Mouse (Mus musculus) T-helper 2 cell (primary cell): ENCODE data around the gene Npas3.

Experiments
- in situ Hi-C: fragments of 300-600 bp; cut with MboI, MseI; formaldehyde crosslinking; loops from one replicate; pipeline ENCODE4 v1.15.1; 2025; ENCODE audit warnings: high pct_unique_total_duplicates

Gene Npas3

DNA sequence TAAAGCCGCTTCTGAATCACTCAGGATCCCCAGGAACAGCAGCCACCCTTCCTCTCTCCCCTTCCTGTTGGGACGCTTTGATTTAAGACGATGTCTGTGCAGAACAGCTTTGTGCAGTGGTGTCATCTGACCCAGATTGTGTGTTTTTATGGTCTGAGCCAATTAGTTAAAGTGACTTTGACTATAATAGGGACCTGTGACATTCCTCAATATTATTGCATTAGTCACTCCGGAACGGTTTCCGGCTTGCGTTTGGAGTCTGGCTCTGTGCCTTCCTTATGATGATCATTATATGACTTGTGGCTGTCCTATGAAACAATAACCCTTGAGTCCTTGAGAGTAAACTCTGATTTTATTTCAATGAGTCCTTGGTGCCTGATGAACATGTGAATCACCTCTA, 735.5 kb downstream of the Npas3 start:
- in situ Hi-C loops, result no loop called here

DNA sequence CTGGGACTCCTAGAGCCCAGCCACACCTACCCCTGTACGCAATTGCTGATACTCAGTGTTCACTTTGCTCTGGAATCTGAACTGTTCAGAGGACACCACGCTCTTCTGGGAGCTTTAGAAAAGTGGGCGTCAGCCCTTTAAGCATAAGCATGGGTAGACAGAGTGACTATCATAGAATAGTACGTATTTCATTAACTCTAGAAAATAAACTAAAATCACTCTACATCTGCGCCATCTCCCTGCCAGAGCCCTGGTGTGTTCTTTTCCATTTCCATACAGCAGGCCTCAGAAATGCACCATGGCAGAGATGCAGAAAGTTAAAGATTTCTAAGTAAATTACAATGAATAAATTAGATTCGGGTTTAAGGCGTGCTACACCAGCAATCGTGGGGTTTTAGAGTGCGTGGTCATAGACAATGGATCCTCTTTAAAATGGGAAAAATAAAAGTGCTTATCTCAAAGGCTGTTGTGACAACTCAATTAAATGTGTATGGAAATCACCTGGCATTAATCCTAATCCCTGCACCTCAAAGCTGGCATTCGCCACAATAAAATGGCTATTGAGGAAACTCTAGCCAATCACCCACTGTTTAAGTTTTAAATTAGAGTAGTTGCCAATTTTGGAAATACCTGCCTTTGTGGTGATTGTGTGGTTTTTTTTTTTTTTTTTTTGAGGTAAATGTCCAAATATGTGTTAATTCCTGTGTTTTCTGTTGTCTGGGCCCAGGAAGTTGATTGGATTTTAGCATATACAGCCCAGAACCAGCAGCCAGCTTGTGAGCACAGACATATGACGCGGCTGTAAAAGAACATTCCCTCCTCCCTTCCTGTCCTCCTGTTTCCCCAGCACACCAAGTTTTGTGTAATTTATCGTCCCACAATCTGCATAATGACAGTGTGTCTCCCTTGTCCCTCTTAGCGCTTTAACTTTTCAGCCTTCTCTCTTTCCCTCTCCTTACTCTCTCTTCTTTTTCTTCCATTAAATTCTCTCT, 737.7 kb downstream of the Npas3 start:
- in situ Hi-C loops, result no loop called here

DNA sequence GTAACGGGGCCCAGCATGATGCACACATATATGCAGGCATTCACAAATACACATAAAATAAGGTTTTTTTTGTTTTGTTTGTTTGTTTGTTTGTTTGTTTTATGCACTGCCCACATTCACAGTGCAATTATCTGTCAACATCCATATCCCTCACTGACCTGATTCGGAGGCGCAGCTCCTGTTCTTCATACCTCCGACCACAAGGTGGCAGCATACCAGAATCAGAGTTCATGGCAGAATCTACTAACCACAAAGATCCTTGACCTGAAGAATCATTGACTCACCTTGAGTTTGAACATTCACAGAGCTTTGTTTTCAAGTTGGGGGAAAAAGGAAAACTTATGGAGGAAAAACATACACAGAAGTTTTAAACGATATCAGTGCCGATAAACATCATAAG, 743.9 kb downstream of the Npas3 start:
- in situ Hi-C loops, result no loop called here

DNA sequence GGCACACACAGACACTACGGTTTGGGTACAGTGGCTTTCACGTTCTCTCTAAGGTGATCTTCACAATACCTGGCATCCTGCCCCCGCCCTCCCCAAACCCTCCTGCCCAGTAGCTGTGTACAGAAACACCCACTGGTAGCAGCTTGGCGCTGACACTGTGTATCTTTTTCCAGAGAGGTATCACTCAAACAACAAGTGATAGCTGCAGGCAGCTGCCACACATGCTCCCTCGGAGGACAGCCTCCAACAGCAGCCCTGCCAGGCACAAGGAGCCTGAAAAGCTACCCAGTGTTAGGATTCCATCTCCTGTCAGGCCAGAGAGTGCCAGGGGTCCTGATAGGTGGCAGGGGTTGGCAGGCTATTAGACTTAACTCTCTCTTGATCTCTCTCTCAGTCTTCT, 747.2 kb downstream of the Npas3 start:
- in situ Hi-C loops, result no loop called here

DNA sequence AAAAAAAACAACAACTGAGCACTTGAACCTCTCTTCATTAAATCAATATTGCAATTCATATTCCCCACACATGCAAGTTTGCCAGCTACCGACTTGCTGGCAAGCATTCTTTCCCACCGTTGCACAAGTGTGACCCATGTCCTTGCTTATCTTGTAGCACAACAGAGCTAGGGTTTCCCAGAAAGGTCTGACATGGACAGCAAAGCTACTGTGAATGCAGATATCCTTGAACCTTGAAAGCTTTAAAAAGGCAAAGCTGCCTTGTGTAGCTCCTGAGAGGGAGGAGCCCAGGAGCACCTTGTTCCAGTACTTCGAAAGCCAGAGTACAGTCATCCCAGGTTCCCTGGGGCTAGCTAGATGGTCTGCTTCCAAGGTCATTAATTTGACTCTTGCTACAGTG, 748.7 kb downstream of the Npas3 start:
- in situ Hi-C loops, result no loop called here

DNA sequence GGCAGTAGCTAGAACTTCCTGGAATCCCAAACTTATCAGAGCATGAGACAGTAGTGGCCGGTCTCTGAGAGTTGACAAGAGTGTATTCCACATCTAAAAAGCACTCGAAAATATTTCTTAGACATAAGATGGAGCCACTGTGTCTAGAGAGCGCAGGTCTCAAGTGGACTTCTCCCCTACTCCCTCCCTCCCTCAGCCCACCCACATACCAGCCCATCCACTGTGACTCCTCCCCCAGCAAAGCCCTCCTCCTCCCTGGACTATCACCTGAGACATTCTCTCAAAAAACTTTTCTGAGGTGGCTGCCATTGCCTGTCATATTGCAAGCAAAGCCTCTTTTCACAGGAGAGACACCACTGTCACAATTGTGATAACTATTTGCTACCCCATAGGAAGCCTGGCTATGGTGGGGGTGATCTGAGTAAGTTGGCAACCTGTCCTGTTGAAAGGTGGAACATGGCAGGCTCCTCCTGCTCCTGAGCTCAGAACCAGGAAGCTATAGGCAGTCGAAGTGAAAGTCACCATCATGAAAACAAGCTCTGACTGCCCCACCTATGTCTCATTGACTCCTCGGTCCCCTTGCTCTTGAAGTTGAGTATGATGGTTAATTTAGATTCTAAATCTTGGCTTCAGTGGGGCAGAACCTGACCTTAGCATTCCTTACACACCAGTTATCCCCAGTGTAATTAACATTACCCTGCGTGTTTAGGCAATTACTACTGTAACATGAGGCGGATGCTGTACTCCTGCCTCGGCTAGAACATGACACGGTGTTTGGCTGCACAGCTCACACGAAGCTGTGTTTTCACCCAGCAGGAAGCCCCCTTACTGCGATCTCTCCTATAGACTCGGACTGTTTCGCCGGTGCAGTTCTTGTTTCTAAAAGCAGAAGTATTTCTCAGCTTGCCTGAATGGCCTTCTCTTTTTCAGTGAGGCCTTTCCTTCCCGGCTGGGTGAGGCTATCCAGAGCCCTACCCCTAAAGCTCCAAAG, 751.5 kb downstream of the Npas3 start:
- in situ Hi-C loops, result no loop called here

DNA sequence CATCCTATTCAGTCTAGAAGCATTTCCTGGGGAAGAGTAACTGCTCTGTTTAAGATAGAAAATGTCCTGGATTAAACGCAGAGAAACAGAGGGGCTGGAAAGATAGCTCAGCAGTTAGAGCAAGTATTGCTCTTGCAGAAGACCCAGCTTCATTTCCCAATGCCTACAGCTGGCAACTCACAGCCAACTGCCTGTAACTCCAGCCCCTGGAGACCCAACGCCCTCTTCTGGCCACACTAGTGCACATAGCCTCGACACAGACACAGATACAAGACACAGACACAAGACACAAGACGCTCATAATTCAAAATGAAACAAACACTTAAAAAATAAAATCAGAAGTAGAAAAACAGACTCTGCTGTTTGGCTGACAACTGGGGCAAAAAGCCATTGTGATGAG, 754.0 kb downstream of the Npas3 start:
- in situ Hi-C loops, result no loop called here

DNA sequence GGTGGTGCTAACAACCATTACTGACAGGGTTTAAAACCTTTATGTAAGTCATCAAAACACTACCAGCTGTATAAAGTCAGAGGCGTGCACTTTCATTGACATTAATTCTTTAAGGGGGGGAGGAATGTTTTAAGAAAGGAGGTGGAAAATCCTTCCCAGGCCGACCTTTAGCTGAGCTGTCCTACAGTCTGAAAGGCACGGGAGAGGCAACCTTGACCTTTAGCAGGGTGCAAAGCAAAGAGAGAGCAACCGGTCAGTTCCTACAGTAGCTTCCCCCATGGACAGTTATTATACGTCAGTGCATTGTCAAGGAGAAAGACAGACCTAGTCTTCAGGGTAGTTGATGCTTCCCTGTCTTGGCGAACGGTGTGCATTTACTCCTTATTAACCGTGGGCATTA, 756.1 kb downstream of the Npas3 start:
- in situ Hi-C loops, result no loop called here

DNA sequence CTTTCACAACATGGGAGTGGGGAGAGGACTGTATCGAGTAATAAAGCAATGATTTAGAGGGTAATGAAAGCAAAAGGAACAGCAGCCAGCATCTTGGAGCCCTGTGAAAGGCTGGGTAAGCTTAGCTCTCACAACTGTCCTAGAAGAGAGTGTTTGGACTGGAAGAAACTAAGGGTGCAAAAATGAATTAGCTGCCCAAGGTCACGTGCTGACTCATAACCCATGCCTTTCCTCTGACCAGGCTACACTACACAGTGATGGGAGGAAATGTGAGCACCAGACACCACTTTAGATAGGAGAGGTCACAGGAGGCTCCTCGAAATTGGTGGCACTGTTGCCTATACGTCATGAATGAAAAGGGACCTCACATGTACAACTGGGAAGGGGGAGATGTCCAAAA, 757.1 kb downstream of the Npas3 start:
- in situ Hi-C loops, result no loop called here

DNA sequence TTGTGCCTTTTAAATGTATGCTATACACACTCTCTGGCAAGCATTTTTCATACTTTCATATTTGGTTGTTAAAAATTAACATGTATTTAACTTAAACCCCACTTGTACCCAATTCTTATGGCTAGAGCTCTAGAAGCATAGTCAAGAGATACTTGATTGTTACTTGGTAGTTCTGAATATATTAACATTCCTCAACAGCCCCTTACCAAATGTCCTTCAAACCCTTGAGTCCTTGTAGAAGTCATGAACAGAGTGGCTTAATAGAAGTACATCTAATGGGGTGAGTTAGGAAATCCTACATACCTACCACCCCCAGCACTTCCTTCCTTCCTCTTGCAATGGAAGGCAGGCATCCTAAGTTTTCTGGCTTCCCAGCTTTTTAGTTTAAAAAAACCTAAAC, 766.8 kb downstream of the Npas3 start:
- in situ Hi-C loops, result no loop called here

DNA sequence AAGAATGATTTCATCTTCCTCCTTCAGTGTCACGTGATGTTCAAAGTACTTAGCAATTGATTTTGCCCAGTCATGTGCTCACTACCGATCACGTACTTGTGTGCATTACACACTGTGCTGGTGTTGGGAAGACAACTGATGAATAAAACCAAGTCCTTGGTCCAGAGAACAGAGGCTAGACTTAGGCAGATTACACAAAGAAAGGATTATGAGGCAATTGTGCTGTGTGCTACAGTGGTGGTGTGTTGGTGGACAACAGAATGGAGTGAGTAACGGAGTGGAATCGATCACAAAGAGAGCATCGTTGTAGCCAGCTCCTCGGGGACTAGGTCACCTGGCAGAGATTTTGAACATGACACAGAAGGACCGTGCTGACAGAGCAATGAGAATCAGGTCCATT, 769.5 kb downstream of the Npas3 start:
- in situ Hi-C loops, result no loop called here

DNA sequence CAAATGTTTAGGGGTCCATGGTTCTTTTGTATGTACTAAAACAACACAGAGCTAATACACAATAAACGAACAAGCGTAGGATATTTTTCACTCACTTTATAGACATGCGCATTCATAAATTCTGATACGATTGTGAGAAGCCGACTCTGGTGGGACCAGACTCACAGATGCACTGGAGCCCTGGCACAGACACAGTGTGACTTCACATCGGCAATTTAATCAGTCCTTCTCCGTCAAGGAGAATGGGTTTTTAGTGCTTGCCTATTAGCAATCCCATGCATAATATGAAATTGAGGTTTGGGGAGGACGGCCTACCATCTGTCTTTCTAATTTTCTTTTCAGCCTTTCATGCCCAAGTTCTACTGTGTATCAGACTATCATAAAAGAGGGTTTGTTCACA, 771.5 kb downstream of the Npas3 start:
- in situ Hi-C loops, result no loop called here

DNA sequence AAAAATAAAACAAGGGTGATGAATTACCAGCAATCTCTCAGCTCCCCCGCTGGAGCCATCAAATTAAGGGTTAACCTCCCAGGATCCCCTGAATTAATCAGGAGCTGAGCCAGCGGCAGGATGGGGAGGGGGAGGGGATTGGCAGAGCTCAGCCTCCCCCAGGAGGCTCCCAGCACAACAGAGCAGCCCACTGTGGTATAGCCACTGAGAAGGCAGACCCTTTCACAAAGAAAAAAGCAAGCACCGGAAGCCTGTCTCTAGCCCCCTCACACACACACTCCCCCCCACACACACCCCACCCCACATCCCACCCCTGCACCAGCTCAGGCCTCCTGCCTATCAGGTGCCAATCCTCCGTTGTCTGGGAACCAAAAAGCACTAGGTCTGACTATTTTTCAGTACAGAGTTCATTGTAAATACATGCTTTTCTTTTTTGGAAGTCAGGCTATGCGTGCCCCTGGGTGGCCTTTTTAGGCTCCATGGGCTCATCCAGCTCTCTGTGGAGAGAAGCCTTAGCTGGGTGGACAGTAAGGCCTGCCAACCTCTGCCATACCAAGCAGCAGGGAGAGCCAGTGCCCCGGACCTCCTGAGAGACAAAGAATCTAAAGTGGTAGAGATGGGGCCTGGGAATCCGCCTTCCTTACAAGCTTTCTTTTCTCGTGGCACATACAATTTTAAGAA, 786.3 kb downstream of the Npas3 start:
- in situ Hi-C loops, result no loop called here

DNA sequence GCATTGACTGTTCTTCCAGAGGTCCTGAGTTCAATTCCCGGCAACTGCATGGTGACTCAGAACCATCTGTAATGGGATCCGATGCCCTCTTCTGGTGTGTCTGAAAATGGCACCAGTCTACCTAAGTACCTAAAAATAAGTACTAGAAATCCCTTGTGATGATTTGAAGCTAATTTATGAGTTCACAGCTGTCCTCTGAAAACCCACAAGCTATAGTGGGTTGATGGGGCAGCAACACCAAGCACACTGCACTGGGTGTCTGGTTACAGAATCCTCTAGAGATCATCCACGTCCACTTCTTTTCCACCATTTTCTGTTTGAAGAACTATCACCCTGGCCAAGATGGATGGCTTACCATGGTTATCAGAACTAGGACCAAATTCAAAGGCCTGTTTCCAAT, 789.1 kb downstream of the Npas3 start:
- in situ Hi-C loops, result no loop called here

DNA sequence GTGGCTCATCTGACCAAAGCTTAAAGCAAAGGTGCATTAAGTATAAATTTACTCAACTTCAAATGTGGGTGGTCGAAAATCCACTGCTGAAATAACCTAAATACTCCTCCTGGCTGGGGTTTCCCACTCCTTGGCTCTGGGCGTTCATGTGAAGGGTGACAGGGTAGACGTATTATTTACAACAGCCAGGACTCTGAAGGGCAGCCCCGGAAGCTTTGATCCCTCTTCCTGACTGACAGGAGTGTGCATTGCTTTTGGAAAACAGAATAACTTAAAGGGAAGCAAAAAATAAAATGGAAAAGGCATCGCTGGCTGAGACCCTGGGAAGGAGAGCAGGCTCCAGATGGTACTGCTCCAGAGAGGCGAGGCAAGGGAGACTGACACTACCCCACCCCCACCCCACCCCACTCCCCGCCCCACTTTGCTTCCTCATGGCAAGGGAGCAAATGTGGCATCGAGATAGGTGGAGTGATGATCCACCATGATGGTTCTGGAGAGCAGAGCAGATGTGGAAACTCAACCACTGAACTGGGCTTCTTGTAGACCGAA, 794.6 kb downstream of the Npas3 start:
- in situ Hi-C loops, result no loop called here

DNA sequence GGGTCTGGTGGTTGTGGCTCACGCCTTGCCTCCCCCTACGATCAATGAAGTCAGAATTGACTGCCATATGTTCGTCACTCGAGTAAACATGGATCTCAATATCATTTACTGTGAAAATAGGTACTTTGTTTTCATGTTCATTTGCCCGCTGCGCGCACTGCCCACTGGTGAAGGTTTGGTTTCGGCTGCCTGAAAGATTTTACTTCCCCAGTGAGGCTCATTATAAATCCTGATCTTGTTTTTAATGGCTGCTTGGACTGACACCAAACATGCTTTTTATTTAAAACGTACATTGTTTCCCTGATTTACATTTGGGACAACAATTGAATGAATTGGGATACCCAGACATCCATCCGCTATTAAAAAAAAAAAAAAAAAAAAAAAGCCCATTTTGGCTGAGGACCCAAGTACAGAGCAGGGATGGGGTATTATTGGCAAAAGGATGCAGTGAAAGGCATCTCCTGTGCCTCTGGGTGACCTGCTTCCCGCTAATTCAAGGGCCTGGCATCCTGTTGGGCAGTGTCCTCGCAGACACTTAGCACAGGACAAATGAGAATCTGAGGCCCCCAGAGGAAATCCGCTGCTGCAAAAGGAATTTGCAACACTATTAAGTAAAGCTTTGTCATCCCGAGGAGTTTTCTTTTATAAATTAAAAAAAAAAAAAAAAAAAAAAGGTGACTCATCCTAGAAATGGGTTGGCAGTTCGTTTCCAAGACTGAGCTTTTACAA, 796.3 kb downstream of the Npas3 start:
- in situ Hi-C loops, result no loop called here

DNA sequence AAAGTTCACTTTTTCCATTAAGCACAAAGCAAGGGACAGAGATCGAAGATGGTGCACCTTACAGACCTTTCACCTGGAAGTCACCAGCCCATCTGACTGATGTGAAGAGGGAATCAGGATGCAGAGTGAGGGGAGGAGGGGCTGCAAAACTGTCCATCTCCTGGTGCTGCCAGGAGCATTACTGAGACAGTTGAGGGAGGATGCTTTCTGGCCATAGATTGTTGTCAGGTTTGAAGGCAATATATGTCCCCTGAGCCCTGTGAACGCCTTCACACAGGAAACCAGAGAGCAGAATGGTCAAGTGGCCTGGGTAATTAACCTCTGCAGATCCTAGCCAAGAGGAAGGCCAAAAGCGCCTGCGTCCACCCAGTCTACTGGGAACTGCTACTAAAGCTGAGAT, 796.9 kb downstream of the Npas3 start:
- in situ Hi-C loops, result no loop called here

DNA sequence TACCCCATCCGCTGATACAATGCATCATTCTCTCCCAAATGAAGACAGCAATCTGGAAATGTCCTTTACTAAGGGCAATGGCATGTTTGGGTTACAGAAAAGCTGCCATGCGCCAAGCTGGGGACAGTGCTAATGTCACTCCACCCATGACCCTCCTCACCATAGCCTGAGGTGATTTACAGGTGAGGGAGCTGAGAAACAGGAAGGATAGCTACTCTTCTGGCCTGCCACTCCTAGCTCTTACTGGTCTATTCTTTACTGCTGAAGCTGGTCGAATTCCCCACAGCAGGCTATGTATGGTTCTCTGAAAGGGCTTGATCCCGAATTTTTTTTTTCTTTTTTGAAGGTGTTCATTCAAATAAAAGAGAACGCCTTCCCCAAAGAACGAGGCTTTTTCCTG, 798.3 kb downstream of the Npas3 start:
- in situ Hi-C loops, result no loop called here

DNA sequence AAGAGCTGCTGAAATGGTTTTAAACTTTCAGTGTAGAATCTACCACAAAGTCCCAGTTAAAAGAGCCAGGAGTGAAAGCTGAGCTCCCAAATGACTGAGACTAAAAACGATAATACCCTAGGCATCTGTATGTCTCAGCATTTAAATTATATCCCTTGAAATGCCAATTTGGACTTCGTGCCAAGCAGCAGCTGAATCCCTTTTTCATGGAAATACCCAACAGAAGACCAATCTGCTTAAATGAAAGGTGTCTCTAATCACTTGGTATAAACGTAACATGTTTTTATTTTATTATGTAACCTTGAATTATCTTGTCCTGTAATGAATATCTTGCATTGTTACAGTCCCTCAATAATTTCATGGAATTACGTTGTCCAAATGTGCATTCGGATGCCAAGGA, 799.6 kb downstream of the Npas3 start:
- in situ Hi-C loops, result no loop called here

DNA sequence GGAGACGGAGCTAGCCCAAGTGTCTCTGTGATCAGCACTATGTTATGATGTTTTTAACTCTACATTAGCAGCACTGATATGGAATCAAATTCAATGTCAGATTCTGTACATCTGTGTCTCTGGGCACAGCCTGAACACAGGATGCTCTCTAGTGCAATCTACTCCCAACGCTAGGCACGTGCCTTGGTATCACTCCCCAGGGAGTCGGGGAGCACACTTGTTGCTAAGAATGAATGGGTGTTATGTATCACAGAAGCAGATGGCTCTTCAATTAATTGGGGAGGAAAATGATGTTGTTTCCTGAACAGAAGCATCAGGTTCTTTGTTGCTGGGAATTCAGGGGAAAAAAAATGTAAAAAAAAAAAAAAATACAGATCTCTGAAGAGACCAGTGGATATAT, 801.4 kb downstream of the Npas3 start:
- in situ Hi-C loops, result loop anchor here (5.0 kb wide), 1 partner anchor 1143 kb away; no protein-coding TSS in a partner anchor

DNA sequence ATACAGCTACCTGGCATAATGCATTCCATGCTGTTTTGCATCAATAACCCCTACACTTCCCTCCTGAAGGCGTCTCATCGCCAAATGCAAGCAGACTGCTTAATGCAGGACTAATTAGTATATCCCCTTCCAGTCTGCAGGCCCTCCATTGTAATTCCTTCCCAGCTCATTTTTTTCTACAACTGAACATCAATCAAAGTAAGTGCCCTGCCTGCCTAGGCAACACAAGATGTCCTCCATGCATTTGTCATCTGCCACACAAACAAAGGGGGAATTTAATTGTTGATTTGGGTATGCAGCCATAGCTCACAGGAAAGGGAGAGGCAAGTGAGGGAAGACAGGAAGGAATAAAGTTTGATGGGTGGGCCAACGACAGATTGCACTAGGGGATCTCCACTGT, 804.5 kb downstream of the Npas3 start:
- in situ Hi-C loops, result loop anchor here (5.0 kb wide), 1 partner anchor 1146 kb away; no protein-coding TSS in a partner anchor
